ENCODE assay signal across 8 mouse cellular contexts in genomic region chr11:117870688-117871365, GRCm38 (mm10). TPM values are rescaled to one million over a fixed set of nuclear protein-coding genes. Genes with fewer than 3 reads are reported as not detected.
A peak's percentile ranks its signal among the peaks of the same experiment; 100 is the strongest.
DNase-seq lines count a peak whose midpoint lies in the region; ATAC-seq lines count a peak whose summit lies in the region.
"Had no signal": no experiment of that assay in that cellular context is flagged by ENCODE, and none has a peak within 500 bp of the region (broad histone marks: within the 10 kb centered on the region; RNA-seq: fewer than 3 reads in every experiment).

No protein-coding gene starts in this region.

- 0 out of 2 replicates have a peak overlapping the region, but pooled peaks have one; percentile 30 for H3K9ac ChIP-seq in hindbrain, embryonic 15.5 days
- H3K9ac ChIP-seq: neural tube, embryonic 12.5 days had no signal

- no peaks in the 10 kb centered on the region for H3K27me3 ChIP-seq in hindbrain, embryonic 15.5 days
- H3K27me3 ChIP-seq: neural tube, embryonic 12.5 days had no signal

- H3K9me3 ChIP-seq in hindbrain, embryonic 15.5 days = no peaks in the 10 kb centered on the region
- H3K9me3 ChIP-seq: neural tube, embryonic 12.5 days had no signal

- DNase-seq in WW6 (ENCODE audit: low read depth, low spot score) = peak; percentile 74
- DNase-seq in cerebellum, adult 18-20 months = peak; percentile 83 to 88
- peak; percentile 85 for DNase-seq in forelimb bud, embryonic 11.5 days (ENCODE audit: low read depth, low spot score)
- peak; percentile 81 for DNase-seq in left cerebral cortex, adult 18-20 months (ENCODE audit: low spot score in 2 of 2)
- DNase-seq in mesoderm, embryonic 11.5 days (ENCODE audit: low read depth, low spot score) = peak; percentile 88
- DNase-seq in spleen, adult 12 weeks (ENCODE audit: low spot score) = peak; percentile 53

- H3K4me1 ChIP-seq in hindbrain, embryonic 15.5 days (replicated peaks) = peaks cover 29% of the 10 kb centered on the region

- no peak overlapping the region for H3K27ac ChIP-seq in hindbrain, embryonic 15.5 days (replicated peaks)
- H3K27ac ChIP-seq: neural tube, embryonic 12.5 days had no signal

- 35% methylated on average over 12 of the region's 12 CpGs for WGBS in hindbrain, embryonic 15.5 days

- ATAC-seq in hindbrain, embryonic 15.5 days (ENCODE audit: low FRiP score, low read depth) = 0 out of 2 replicates have a peak, but pooled peaks have one; percentile 16

- H3K4me3 ChIP-seq in hindbrain, embryonic 15.5 days = no peak overlapping the region
- H3K4me3 ChIP-seq: neural tube, embryonic 12.5 days had no signal

- H3K36me3 ChIP-seq in hindbrain, embryonic 15.5 days = no peaks in the 10 kb centered on the region
- H3K36me3 ChIP-seq: neural tube, embryonic 12.5 days had no signal

- H3K4me2 ChIP-seq in hindbrain, embryonic 15.5 days = no peak overlapping the region
- H3K4me2 ChIP-seq: neural tube, embryonic 12.5 days had no signal

RNA-seq across cellular contexts. Expression of gene Tha1, which starts 2.5 kb away (rescaled TPM):
- polyA plus RNA-seq in hindbrain, embryonic 15.5 days (2015; fragmentation: Nextera tagmentation; extraction: Ambion mirVana) = 3.7 and 4.2 TPM in 2 replicates
- total RNA-seq in left cerebral cortex, adult 18-20 months (2021) = 1 to 10 TPM; 2.8 to 5.0 TPM

RNA-seq across cellular contexts. Expression of gene Tmem235, which starts 10.3 kb away (rescaled TPM):
- not detected in 2 replicates for polyA plus RNA-seq in hindbrain, embryonic 15.5 days (2015; fragmentation: Nextera tagmentation; extraction: Ambion mirVana)
- not detected for total RNA-seq in left cerebral cortex, adult 18-20 months (2021)
- polyA plus RNA-seq: neural tube, embryonic 12.5 days had no signal

RNA-seq across cellular contexts. Expression of gene Birc5, which starts 21.8 kb away (rescaled TPM):
- polyA plus RNA-seq in hindbrain, embryonic 15.5 days (2015; fragmentation: Nextera tagmentation; extraction: Ambion mirVana) = 41.6 and 47.4 TPM in 2 replicates
- under 1 TPM; 0.65 to 0.87 TPM for total RNA-seq in left cerebral cortex, adult 18-20 months (2021)

RNA-seq across cellular contexts. Expression of gene Tk1, which starts 44.9 kb away (rescaled TPM):
- 22.9 and 24.3 TPM in 2 replicates for polyA plus RNA-seq in hindbrain, embryonic 15.5 days (2015; fragmentation: Nextera tagmentation; extraction: Ambion mirVana)
- under 1 TPM; 0.84 to 0.98 TPM for total RNA-seq in left cerebral cortex, adult 18-20 months (2021)

RNA-seq across cellular contexts. Expression of gene Afmid, which starts 45.1 kb away (rescaled TPM):
- 6.9 and 7.2 TPM in 2 replicates for polyA plus RNA-seq in hindbrain, embryonic 15.5 days (2015; fragmentation: Nextera tagmentation; extraction: Ambion mirVana)
- 1 to 10 TPM; 4.1 to 6.3 TPM for total RNA-seq in left cerebral cortex, adult 18-20 months (2021)
